Mouse (Mus musculus): ENCODE measurements around the gene Lats2. TPM values are rescaled to one million over a fixed set of nuclear protein-coding genes. Genes with fewer than 3 reads are reported as not detected.

Lats2 gene
- polyA plus RNA-seq (2012; rRNA removed; ENCODE audit: low replicate concordance) = 35.9 and 37.3 TPM in 2 replicates

GRCm38 (mm10) chr14:57758237-57758636, at the start of gene Lats2:
TSS of gene Lats2 (minus strand) at chr14:57758388.

GRCm38 (mm10) chr14:57797991-57798931, 40.1 kb upstream of the Lats2 start, which contains the start of gene Sap18:
TSS of gene Sap18 (plus strand) at chr14:57798180.

GRCm38 (mm10) chr14:57746001-57746771, 12.0 kb downstream of the Lats2 start, which contains the start of gene Gm49361:
TSS of gene Gm49361 (minus strand) at chr14:57746103.

GRCm38 (mm10) chr14:57664822-57665627, 93.2 kb downstream of the Lats2 start, which contains the start of gene Xpo4:
TSS of gene Xpo4 (minus strand) at chr14:57665430.

Other genes starting within 250 kb of the Lats2 start
- 16.6 and 29.9 TPM in 2 replicates for gene Il17d, start 233.6 kb downstream of the Lats2 start, polyA plus RNA-seq (2012; rRNA removed; ENCODE audit: low replicate concordance)
- 29.9 and 30.2 TPM in 2 replicates for gene Eef1akmt1, start 186.8 kb downstream of the Lats2 start, polyA plus RNA-seq (2012; rRNA removed; ENCODE audit: low replicate concordance)
- 3.5 and 6.0 TPM in 2 replicates for gene Xpo4, start 93.0 kb downstream of the Lats2 start, polyA plus RNA-seq (2012; rRNA removed; ENCODE audit: low replicate concordance)
- gene Gm49361, start 12.3 kb downstream of the Lats2 start, polyA plus RNA-seq (2012; rRNA removed; ENCODE audit: low replicate concordance) = not detected in 2 replicates
- gene Sap18, start 39.8 kb upstream of the Lats2 start, polyA plus RNA-seq (2012; rRNA removed; ENCODE audit: low replicate concordance) = 5.2 and 5.3 TPM in 2 replicates
- 0.30 and 1.2 TPM in 2 replicates for gene Ska3, start 67.8 kb upstream of the Lats2 start, polyA plus RNA-seq (2012; rRNA removed; ENCODE audit: low replicate concordance)
- 53.5 and 66.1 TPM in 2 replicates for gene Mrpl57, start 67.8 kb upstream of the Lats2 start, polyA plus RNA-seq (2012; rRNA removed; ENCODE audit: low replicate concordance)
- gene Zdhhc20, start 131.9 kb upstream of the Lats2 start, polyA plus RNA-seq (2012; rRNA removed; ENCODE audit: low replicate concordance) = 7.3 and 9.4 TPM in 2 replicates
- 12.9 and 23.3 TPM in 2 replicates for gene Micu2, start 240.9 kb upstream of the Lats2 start, polyA plus RNA-seq (2012; rRNA removed; ENCODE audit: low replicate concordance)